Mouse (Mus musculus) G1E (cell line): ENCODE data around the gene Higd1a.

Experiments
- CTCF ChIP-seq: IDR thresholded peaks from 2 replicates; pipeline ENCODE4 v1.5.1; 2012; ENCODE audit warnings: low read depth, low read length, inconsistent platforms, mixed read lengths
- GATA1 ChIP-seq: IDR thresholded peaks from 2 replicates; pipeline ENCODE4 v1.6.1; 2012; ENCODE audit warnings: borderline replicate concordance, low read length, inconsistent platforms, mixed read lengths
- GATA2 ChIP-seq: IDR thresholded peaks from 2 replicates; pipeline ENCODE4 v1.6.1; 2012; ENCODE audit warnings: low read depth, low read length, inconsistent platforms, borderline replicate concordance
- POLR2AphosphoS5 ChIP-seq: IDR thresholded peaks from 2 replicates; pipeline ENCODE4 v1.6.1; 2012; ENCODE audit warnings: low read depth, low read length, inconsistent platforms; ENCODE audit not compliant: insufficient replicate concordance
- TAL1 ChIP-seq: conservative IDR thresholded peaks from 2 replicates; pipeline ENCODE4 v1.6.1; 2012; ENCODE audit warnings: low read depth, low read length, inconsistent platforms, mixed read lengths

GRCm38 (mm10) chr9:121895392-121895993, 37.3 kb upstream of the Higd1a start:
- TF ChIP-seq GATA1 (no peak), CTCF (no peak), TAL1 (no peak), GATA2 (no peak), POLR2AphosphoS5 (no peak)
